Mouse (Mus musculus): ENCODE data around the gene Ppdpf. TPM values are rescaled to one million over a fixed set of nuclear protein-coding genes. Genes with fewer than 3 reads are reported as not detected.

The Ppdpf gene
- polyA plus RNA-seq, 1 experiment from 2014 or later, result 197 TPM

DNA sequence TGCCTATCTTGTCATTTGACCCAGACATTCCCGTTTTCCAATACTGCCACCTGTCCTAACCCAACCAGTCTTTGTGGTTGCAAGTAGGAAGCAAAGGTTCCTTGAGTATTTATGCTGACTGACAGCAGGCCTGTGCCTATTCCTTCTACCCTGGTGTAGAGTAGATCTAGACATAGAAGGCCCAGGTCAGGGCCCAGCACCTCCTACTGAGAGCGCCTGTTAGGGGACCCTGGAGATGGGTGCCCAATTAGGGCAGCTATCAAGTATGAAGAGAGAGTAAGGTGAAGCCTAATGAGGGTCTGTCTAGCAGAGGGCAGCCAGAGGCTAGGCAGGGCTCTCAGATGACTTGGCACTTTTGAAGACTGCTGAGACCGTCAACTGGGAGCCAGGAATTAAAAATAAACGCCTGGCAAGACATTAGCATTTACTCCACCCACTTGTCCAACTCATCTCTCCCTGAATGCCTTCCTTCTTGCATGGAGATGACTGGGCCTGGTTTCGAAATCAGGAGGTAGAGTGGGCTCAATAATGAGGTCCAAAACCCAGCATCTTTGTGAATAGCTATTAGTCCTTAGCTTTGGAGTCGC, 29.2 kb upstream of the Ppdpf start:
- Histone ChIP-seq H3K4me3 (ENCODE audit: low read depth, low read length) (no peak overlapping the region), H3K4me1 (replicated peaks; ENCODE audit: control insufficient read depth, insufficient read depth, low read length) (no peaks in the 10 kb centered on the region), H3K4me2 (replicated peaks; ENCODE audit: low read depth) (no peak overlapping the region), H3K9me3 (ENCODE audit: control insufficient read depth) (no peaks in the 10 kb centered on the region), H3K27me3 (replicated peaks; ENCODE audit: control insufficient read depth, insufficient read depth, low read length) (peaks cover 21% of the 10 kb centered on the region), H3K9ac (ENCODE audit: low read depth, low read length) (no peak overlapping the region), H3K27ac (ENCODE audit: low read depth, low read length) (no peak overlapping the region), H3K36me3 (ENCODE audit: control insufficient read depth, insufficient read depth) (no peaks in the 10 kb centered on the region)
- no peak for TF ChIP-seq CTCF (IDR thresholded peaks at IDR 0.05; ENCODE audit: low read depth)
- 73% methylated on average over 6 of the region's 6 CpGs for WGBS
- ATAC-seq, result no peak

DNA sequence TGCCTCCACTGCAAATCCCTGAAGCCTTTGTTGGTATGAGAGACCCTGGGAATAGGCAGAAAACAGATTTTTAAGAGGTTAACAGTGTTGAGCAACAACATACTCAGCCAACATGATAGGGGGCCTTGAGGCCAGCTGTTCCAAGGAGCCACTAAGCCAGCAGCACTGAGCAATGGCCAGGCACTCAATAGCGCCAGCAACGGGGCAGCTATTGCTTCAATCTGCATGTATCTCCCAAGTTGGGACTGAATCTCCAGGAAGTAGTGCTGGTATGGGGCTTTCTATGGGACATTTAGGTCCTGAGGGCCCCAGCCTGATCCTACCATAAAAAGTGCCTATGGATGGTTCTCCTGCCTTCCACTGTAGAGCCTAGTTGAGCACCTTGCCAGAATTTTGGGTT, 28.6 kb upstream of the Ppdpf start:
- H3K4me1 ChIP-seq (replicated peaks; ENCODE audit: control insufficient read depth, insufficient read depth, low read length), result no peaks in the 10 kb centered on the region
- H3K4me2 ChIP-seq (replicated peaks; ENCODE audit: low read depth), result no peak overlapping the region
- no peak overlapping the region for H3K9ac ChIP-seq (ENCODE audit: low read depth, low read length)
- no peak for ATAC-seq
- no peak for TF ChIP-seq CTCF (IDR thresholded peaks at IDR 0.05; ENCODE audit: low read depth)
- peaks cover 21% of the 10 kb centered on the region for H3K27me3 ChIP-seq (replicated peaks; ENCODE audit: control insufficient read depth, insufficient read depth, low read length)
- no peak overlapping the region for H3K27ac ChIP-seq (ENCODE audit: low read depth, low read length)
- 85% methylated on average over 2 of the region's 2 CpGs for WGBS
- no peaks in the 10 kb centered on the region for H3K9me3 ChIP-seq (ENCODE audit: control insufficient read depth)
- no peak overlapping the region for H3K4me3 ChIP-seq (ENCODE audit: low read depth, low read length)
- H3K36me3 ChIP-seq (ENCODE audit: control insufficient read depth, insufficient read depth), result no peaks in the 10 kb centered on the region

- Histone ChIP-seq H3K4me3 (ENCODE audit: low read depth, low read length) (no peak overlapping the region), H3K27me3 (replicated peaks; ENCODE audit: control insufficient read depth, insufficient read depth, low read length) (peaks cover 21% of the 10 kb centered on the region), H3K36me3 (ENCODE audit: control insufficient read depth, insufficient read depth) (no peaks in the 10 kb centered on the region), H3K4me1 (replicated peaks; ENCODE audit: control insufficient read depth, insufficient read depth, low read length) (no peaks in the 10 kb centered on the region), H3K4me2 (replicated peaks; ENCODE audit: low read depth) (no peak overlapping the region), H3K9me3 (ENCODE audit: control insufficient read depth) (no peaks in the 10 kb centered on the region), H3K27ac (ENCODE audit: low read depth, low read length) (no peak overlapping the region), H3K9ac (ENCODE audit: low read depth, low read length) (no peak overlapping the region)
- ATAC-seq, result no peak
- no peak for TF ChIP-seq CTCF (IDR thresholded peaks at IDR 0.05; ENCODE audit: low read depth)
- WGBS, result 41% methylated on average over 7 of the region's 7 CpGs
Measured at GRCm38 (mm10) chr2:181159091-181159514, 27.9 kb upstream of the Ppdpf start.

- TF ChIP-seq CTCF (IDR thresholded peaks at IDR 0.05; ENCODE audit: low read depth), result no peak
- no peak overlapping the region for H3K4me2 ChIP-seq (replicated peaks; ENCODE audit: low read depth)
- H3K4me1 ChIP-seq (replicated peaks; ENCODE audit: control insufficient read depth, insufficient read depth, low read length), result no peaks in the 10 kb centered on the region
- no peak overlapping the region for H3K9ac ChIP-seq (ENCODE audit: low read depth, low read length)
- ATAC-seq, result no peak
- peaks cover 21% of the 10 kb centered on the region for H3K27me3 ChIP-seq (replicated peaks; ENCODE audit: control insufficient read depth, insufficient read depth, low read length)
- no peaks in the 10 kb centered on the region for H3K36me3 ChIP-seq (ENCODE audit: control insufficient read depth, insufficient read depth)
- H3K27ac ChIP-seq (ENCODE audit: low read depth, low read length), result no peak overlapping the region
- H3K4me3 ChIP-seq (ENCODE audit: low read depth, low read length), result no peak overlapping the region
- no peaks in the 10 kb centered on the region for H3K9me3 ChIP-seq (ENCODE audit: control insufficient read depth)
- WGBS, result 0% methylated on average over 2 of the region's 2 CpGs
Measured at GRCm38 (mm10) chr2:181159771-181160170, 27.3 kb upstream of the Ppdpf start.

- Histone ChIP-seq H3K36me3 (ENCODE audit: control insufficient read depth, insufficient read depth) (no peaks in the 10 kb centered on the region), H3K4me2 (replicated peaks; ENCODE audit: low read depth) (no peak overlapping the region), H3K4me1 (replicated peaks; ENCODE audit: control insufficient read depth, insufficient read depth, low read length) (no peaks in the 10 kb centered on the region), H3K27me3 (replicated peaks; ENCODE audit: control insufficient read depth, insufficient read depth, low read length) (peaks cover 23% of the 10 kb centered on the region), H3K27ac (ENCODE audit: low read depth, low read length) (no peak overlapping the region), H3K4me3 (ENCODE audit: low read depth, low read length) (no peak overlapping the region), H3K9me3 (ENCODE audit: control insufficient read depth) (no peaks in the 10 kb centered on the region), H3K9ac (ENCODE audit: low read depth, low read length) (no peak overlapping the region)
- no peak for ATAC-seq
- 70% methylated on average over 4 of the region's 4 CpGs for WGBS
- no peak for TF ChIP-seq CTCF (IDR thresholded peaks at IDR 0.05; ENCODE audit: low read depth)
Measured at GRCm38 (mm10) chr2:181160821-181161220, 26.2 kb upstream of the Ppdpf start.

DNA sequence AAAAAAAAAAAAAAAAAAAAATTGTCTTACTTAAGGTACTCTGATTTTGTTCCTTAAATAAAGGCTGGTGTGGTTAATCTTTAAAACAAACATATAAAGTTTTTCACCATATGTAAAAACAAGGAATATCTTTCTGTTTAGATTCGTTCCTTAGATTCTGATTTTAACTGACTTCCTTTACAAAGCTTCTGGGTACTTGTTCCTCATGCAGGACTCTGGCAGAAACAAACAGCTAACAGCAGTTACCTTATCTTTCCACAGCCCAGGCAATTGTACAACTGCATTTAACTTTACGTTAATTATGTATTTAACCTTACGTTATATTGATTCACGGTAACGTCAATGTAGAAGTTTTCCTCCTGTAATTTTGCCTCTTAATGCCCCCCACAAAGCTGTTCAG, 20.6 kb upstream of the Ppdpf start:
- H3K9ac ChIP-seq (ENCODE audit: low read depth, low read length), result no peak overlapping the region
- no peak for ATAC-seq
- no peaks in the 10 kb centered on the region for H3K9me3 ChIP-seq (ENCODE audit: control insufficient read depth)
- H3K4me2 ChIP-seq (replicated peaks; ENCODE audit: low read depth), result no peak overlapping the region
- WGBS, result 74% methylated on average over 5 of the region's 5 CpGs
- no peaks in the 10 kb centered on the region for H3K36me3 ChIP-seq (ENCODE audit: control insufficient read depth, insufficient read depth)
- no peak overlapping the region for H3K27ac ChIP-seq (ENCODE audit: low read depth, low read length)
- H3K4me3 ChIP-seq (ENCODE audit: low read depth, low read length), result no peak overlapping the region
- TF ChIP-seq CTCF (IDR thresholded peaks at IDR 0.05; ENCODE audit: low read depth), result no peak
- H3K4me1 ChIP-seq (replicated peaks; ENCODE audit: control insufficient read depth, insufficient read depth, low read length), result no peaks in the 10 kb centered on the region
- H3K27me3 ChIP-seq (replicated peaks; ENCODE audit: control insufficient read depth, insufficient read depth, low read length), result 0 out of 2 replicates have a peak, but pooled peaks cover 4% of the 10 kb centered on the region

DNA sequence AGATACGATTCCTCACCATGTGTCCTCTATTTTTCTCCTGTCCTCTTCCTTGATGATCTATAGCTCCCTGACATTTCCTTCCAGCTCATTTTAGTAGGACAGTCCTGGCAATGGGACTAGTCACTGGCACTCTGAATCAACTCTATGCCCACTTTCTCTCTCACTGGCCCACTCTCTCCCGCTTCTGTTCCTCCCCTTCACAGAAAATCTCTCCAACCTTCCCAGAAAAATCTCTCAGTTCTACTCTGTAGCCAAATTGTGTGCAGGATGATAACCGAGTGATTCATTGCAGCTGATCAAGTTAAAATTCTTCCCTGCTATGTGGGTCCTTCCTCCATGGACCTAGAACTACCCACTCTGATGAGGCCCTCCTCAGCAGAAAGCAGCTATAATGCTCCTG, 12.4 kb upstream of the Ppdpf start:
- H3K27me3 ChIP-seq (replicated peaks; ENCODE audit: control insufficient read depth, insufficient read depth, low read length), result no peaks in the 10 kb centered on the region
- ATAC-seq, result no peak
- TF ChIP-seq CTCF (IDR thresholded peaks at IDR 0.05; ENCODE audit: low read depth), result no peak
- H3K4me2 ChIP-seq (replicated peaks; ENCODE audit: low read depth), result no peak overlapping the region
- no peak overlapping the region for H3K9ac ChIP-seq (ENCODE audit: low read depth, low read length)
- no peaks in the 10 kb centered on the region for H3K36me3 ChIP-seq (ENCODE audit: control insufficient read depth, insufficient read depth)
- no peak overlapping the region for H3K4me3 ChIP-seq (ENCODE audit: low read depth, low read length)
- H3K27ac ChIP-seq (ENCODE audit: low read depth, low read length), result no peak overlapping the region
- WGBS, result 86% methylated on average over 3 of the region's 3 CpGs
- H3K4me1 ChIP-seq (replicated peaks; ENCODE audit: control insufficient read depth, insufficient read depth, low read length), result no peaks in the 10 kb centered on the region
- no peaks in the 10 kb centered on the region for H3K9me3 ChIP-seq (ENCODE audit: control insufficient read depth)

Data from intestine, postnatal 0 days (tissue).